In genomic region chr11:82914711-82915352, GRCm38 (mm10) we compare ENCODE assay signal across 8 mouse cellular contexts. TPM values are rescaled to one million over a fixed set of nuclear protein-coding genes. Genes with fewer than 3 reads are reported as not detected.
DNase-seq lines count a peak whose midpoint lies in the region; ATAC-seq and TF ChIP-seq lines count a peak whose summit lies in the region.

No protein-coding gene starts in this region.

- WGBS in forebrain, embryonic 13.5 days = 7% methylated on average over 16 of the region's 16 CpGs
- WGBS in lung, embryonic 15.5 days = 5% methylated on average over 16 of the region's 16 CpGs

- peak; percentile 63 for DNase-seq in G1E (ENCODE audit: low spot score)
- peak; percentile 86 for DNase-seq in heart, postnatal 4 days
- DNase-seq in layer of hippocampus, adult 2 months (ENCODE audit: low spot score in 2 of 2) = peak; percentile 34 to 78
- DNase-seq in ovary, postnatal 14 days (ENCODE audit: low spot score) = peak; percentile 66
- peak; percentile 82 for DNase-seq in thymus, postnatal 14 days

- H3K27ac ChIP-seq in forebrain, embryonic 13.5 days = no peak overlapping the region
- no peak overlapping the region for H3K27ac ChIP-seq in layer of hippocampus, adult 2 months
- H3K27ac ChIP-seq in lung, embryonic 15.5 days = no peak overlapping the region

- H3K4me3 ChIP-seq in G1E (ENCODE audit: low read depth, low read length) = no peak overlapping the region
- H3K4me3 ChIP-seq in forebrain, embryonic 13.5 days = 0 out of 2 replicates have a peak overlapping the region, but pooled peaks have one; percentile 18
- H3K4me3 ChIP-seq in layer of hippocampus, adult 2 months = peak overlapping the region; percentile 37; the same call in 1 of the 2 replicates
- H3K4me3 ChIP-seq in lung, embryonic 15.5 days = no peak overlapping the region

- no peak overlapping the region; the same call in 1 of the 2 replicates for H3K9ac ChIP-seq in forebrain, embryonic 13.5 days
- H3K9ac ChIP-seq in lung, embryonic 15.5 days = no peak overlapping the region

- peak; percentile 28 for ATAC-seq in G1E (ENCODE audit: extremely low read depth, insufficient number of reproducible peaks, low FRiP score, poor library complexity, severe bottlenecking)
- ATAC-seq in cerebellum, adult (ENCODE audit: insufficient number of reproducible peaks, low FRiP score, low TSS enrichment) = peak; percentile 64; the same call in 1 of the 2 replicates
- ATAC-seq in forebrain, embryonic 13.5 days = peak; percentile 53
- no peak for ATAC-seq in lung, embryonic 15.5 days (ENCODE audit: borderline replicate concordance, extremely low read depth, low FRiP score, low TSS enrichment)

- H3K27me3 ChIP-seq in G1E (ENCODE audit: insufficient read depth, low read length) = peaks cover 47% of the 10 kb centered on the region
- peaks cover 26% of the 10 kb centered on the region for H3K27me3 ChIP-seq in forebrain, embryonic 13.5 days
- peaks cover 12% of the 10 kb centered on the region; the same call in 1 of the 2 replicates for H3K27me3 ChIP-seq in lung, embryonic 15.5 days

- no peaks in the 10 kb centered on the region for H3K9me3 ChIP-seq in G1E (replicated peaks)
- H3K9me3 ChIP-seq in forebrain, embryonic 13.5 days (replicated peaks) = no peaks in the 10 kb centered on the region
- no peaks in the 10 kb centered on the region for H3K9me3 ChIP-seq in lung, embryonic 15.5 days

- H3K4me1 ChIP-seq in G1E (ENCODE audit: insufficient read depth, low read depth, low read length) = peaks cover 6% of the 10 kb centered on the region
- H3K4me1 ChIP-seq in forebrain, embryonic 13.5 days = 0 out of 2 replicates have a peak, but pooled peaks cover 3% of the 10 kb centered on the region
- H3K4me1 ChIP-seq in lung, embryonic 15.5 days = peaks cover 5% of the 10 kb centered on the region

- peak; percentile 96 for TF ChIP-seq CTCF in G1E (IDR thresholded peaks at IDR 0.05; ENCODE audit: low read depth, low read length)
- peak; percentile 94 for TF ChIP-seq CTCF in layer of hippocampus, adult 2 months (conservative IDR thresholded peaks at IDR 0.05)

- no peaks in the 10 kb centered on the region for H3K36me3 ChIP-seq in G1E (replicated peaks)
- H3K36me3 ChIP-seq in forebrain, embryonic 13.5 days (ENCODE audit: poor library complexity, severe bottlenecking) = no peaks in the 10 kb centered on the region
- H3K36me3 ChIP-seq in lung, embryonic 15.5 days = no peaks in the 10 kb centered on the region

- peak overlapping the region; percentile 54 for H3K4me2 ChIP-seq in forebrain, embryonic 13.5 days
- H3K4me2 ChIP-seq in lung, embryonic 15.5 days = peak overlapping the region; percentile 29

RNA-seq across cellular contexts. Expression of gene Unc45b, which starts 4.5 kb away (rescaled TPM):
- total RNA-seq in G1E (2014; fragmentation: Nextera tagmentation) = 0.38 TPM in 1 of 2 replicates, not detected in the other
- total RNA-seq in G1E (2017) = 0.12 and 0.33 TPM in 2 replicates
- polyA plus RNA-seq in G1E (2012) = 0.01 and 0.02 TPM in 2 replicates
- polyA plus RNA-seq in forebrain, embryonic 13.5 days (2015; fragmentation: Nextera tagmentation; extraction: Ambion mirVana) = 0.25 and 0.40 TPM in 2 replicates
- 100 to 1,000 TPM; 177 to 187 TPM for total RNA-seq in heart, postnatal 4 days (2021)
- 1 to 10 TPM in 1 of 2 experiments, under 1 TPM in 1; 0.66 to 1.4 TPM for total RNA-seq in layer of hippocampus, adult 2 months (2021)
- polyA plus RNA-seq in lung, embryonic 15.5 days (2015; fragmentation: Nextera tagmentation; extraction: Ambion mirVana) = 10.7 and 11.2 TPM in 2 replicates

RNA-seq across cellular contexts. Expression of gene Nle1, which starts 6.6 kb away (rescaled TPM):
- total RNA-seq in G1E (2014; fragmentation: Nextera tagmentation) (27.6 and 38.6 TPM in 2 replicates), G1E (2017) (18.6 and 23.2 TPM in 2 replicates)
- 92.9 and 93.8 TPM in 2 replicates for polyA plus RNA-seq in G1E (2012)
- 28.1 and 35.9 TPM in 2 replicates for polyA plus RNA-seq in forebrain, embryonic 13.5 days (2015; fragmentation: Nextera tagmentation; extraction: Ambion mirVana)
- 10 to 100 TPM; 17.4 to 20.1 TPM for total RNA-seq in heart, postnatal 4 days (2021)
- 10 to 100 TPM; 46.0 to 48.8 TPM for total RNA-seq in layer of hippocampus, adult 2 months (2021)
- 29.4 and 34.1 TPM in 2 replicates for polyA plus RNA-seq in lung, embryonic 15.5 days (2015; fragmentation: Nextera tagmentation; extraction: Ambion mirVana)

RNA-seq across cellular contexts. Expression of gene Fndc8, which starts 22.9 kb away (rescaled TPM):
- total RNA-seq in G1E (2014; fragmentation: Nextera tagmentation) (not detected in 2 replicates), G1E (2017) (0.05 TPM in 1 of 2 replicates, not detected in the other)
- not detected in 2 replicates for polyA plus RNA-seq in G1E (2012)
- polyA plus RNA-seq in forebrain, embryonic 13.5 days (2015; fragmentation: Nextera tagmentation; extraction: Ambion mirVana) = 0.22 and 0.42 TPM in 2 replicates
- total RNA-seq in heart, postnatal 4 days (2021) = under 1 TPM; 0.12 to 0.16 TPM
- total RNA-seq in layer of hippocampus, adult 2 months (2021) = not detected
- polyA plus RNA-seq in lung, embryonic 15.5 days (2015; fragmentation: Nextera tagmentation; extraction: Ambion mirVana) = 0.11 and 0.12 TPM in 2 replicates

RNA-seq across cellular contexts. Expression of gene Rad51d, which starts 24.4 kb away (rescaled TPM):
- total RNA-seq in G1E (2014; fragmentation: Nextera tagmentation) (21.3 and 24.6 TPM in 2 replicates), G1E (2017) (13.4 and 16.0 TPM in 2 replicates)
- polyA plus RNA-seq in G1E (2012) = 10.3 and 13.6 TPM in 2 replicates
- 10.9 and 12.8 TPM in 2 replicates for polyA plus RNA-seq in forebrain, embryonic 13.5 days (2015; fragmentation: Nextera tagmentation; extraction: Ambion mirVana)
- total RNA-seq in heart, postnatal 4 days (2021) = 10 to 100 TPM; 10.2 to 11.0 TPM
- 10 to 100 TPM; 15.1 to 16.4 TPM for total RNA-seq in layer of hippocampus, adult 2 months (2021)
- 12.2 and 13.2 TPM in 2 replicates for polyA plus RNA-seq in lung, embryonic 15.5 days (2015; fragmentation: Nextera tagmentation; extraction: Ambion mirVana)

RNA-seq across cellular contexts. Expression of gene Slfn5, which starts 36.3 kb away (rescaled TPM):
- total RNA-seq in G1E (2014; fragmentation: Nextera tagmentation) = 3.8 and 9.1 TPM in 2 replicates
- total RNA-seq in G1E (2017) = 5.5 and 7.7 TPM in 2 replicates
- 0.28 and 0.33 TPM in 2 replicates for polyA plus RNA-seq in G1E (2012)
- polyA plus RNA-seq in forebrain, embryonic 13.5 days (2015; fragmentation: Nextera tagmentation; extraction: Ambion mirVana) = 0.18 and 0.30 TPM in 2 replicates
- 10 to 100 TPM; 33.8 to 38.0 TPM for total RNA-seq in heart, postnatal 4 days (2021)
- total RNA-seq in layer of hippocampus, adult 2 months (2021) = 1 to 10 TPM; 2.5 to 4.0 TPM
- 2.6 and 4.2 TPM in 2 replicates for polyA plus RNA-seq in lung, embryonic 15.5 days (2015; fragmentation: Nextera tagmentation; extraction: Ambion mirVana)

Comparison
In these comparisons a context has a peak if more than half of its experiments do, and no peak if none do; other contexts are left out.
1. H3K4me3 ChIP-seq: peak in forebrain, embryonic 13.5 days (single experiment) and layer of hippocampus, adult 2 months (single experiment); none in G1E (single experiment) and lung, embryonic 15.5 days (single experiment).
2. RNA of gene Unc45b, which starts 4.5 kb away (total RNA-seq): 177 to 187 TPM in heart, postnatal 4 days; 0.66 to 1.4 TPM in layer of hippocampus, adult 2 months and 0.12 to 0.38 TPM in G1E; every median in the first group is over 10 times any median in the second.
3. Peak in every context shown above with its lines, with median percentiles within 50 percentile points of each other: DNase-seq.